Mouse (Mus musculus): ENCODE results near the gene Inha.

- TF ChIP-seq CTCF (IDR thresholded peaks at IDR 0.05; ENCODE audit: low read depth, low read length) (no peak), POLR2A (IDR thresholded peaks at IDR 0.05; ENCODE audit: extremely low read depth, insufficient read depth, low read length) (no peak)
Observed at GRCm38 (mm10) chr1:75533325-75534252, 26.7 kb downstream of the Inha start.

All from liver, adult 2 months (tissue).